Mouse (Mus musculus) hematopoietic multipotent progenitor cell, adult 10-12 weeks (in vitro differentiated cells): Measurements from ENCODE around the gene Spo11. TPM values are rescaled to one million over a fixed set of nuclear protein-coding genes. Genes with fewer than 3 reads are reported as not detected.

ENCODE experiments used
- polyA plus RNA-seq: library from polyadenylated mRNA; stranded (reverse); fragments of >175 nt; gene quantifications from 2 replicates; pipeline ENCODE4 v1.2.3, GENCODE M21; 2012; ENCODE audit warnings: low replicate concordance

The Spo11 gene
- polyA plus RNA-seq: 0.35 and 0.47 TPM in 2 replicates

DNA sequence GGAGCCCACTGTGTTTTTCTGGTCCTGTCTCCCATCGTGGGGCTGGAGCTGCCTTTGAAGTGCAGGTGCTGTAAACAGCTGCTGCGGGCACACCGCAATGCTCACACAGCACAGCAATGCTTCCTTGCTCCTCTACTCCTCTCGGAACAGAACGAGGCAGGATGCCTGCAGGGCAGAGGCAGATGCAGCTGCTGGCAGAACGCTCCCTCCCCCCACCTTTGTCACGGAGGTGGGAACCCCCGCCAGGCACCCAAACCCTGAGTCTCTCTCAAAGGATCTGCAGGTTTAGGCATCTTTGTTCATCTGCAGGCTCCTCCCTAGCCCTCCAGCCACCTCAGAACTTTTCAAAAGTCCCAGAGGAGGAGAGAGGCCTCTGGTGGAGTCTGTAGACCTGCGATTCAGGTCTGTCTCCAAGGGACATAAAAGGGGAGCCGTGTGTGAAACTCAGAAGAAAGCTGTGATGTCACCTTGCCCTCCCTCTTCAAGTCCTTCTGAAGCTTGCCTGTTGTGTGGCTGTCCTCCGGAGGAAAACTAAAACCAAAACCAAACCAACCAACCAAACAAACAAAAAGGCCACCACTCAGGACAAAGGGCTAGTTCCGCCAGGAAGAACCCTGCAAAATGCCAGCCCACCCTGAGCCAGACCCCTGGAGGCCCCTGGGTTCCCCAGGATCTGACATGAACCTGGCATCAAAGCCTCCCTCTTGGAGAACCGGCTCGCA is at the start of gene Spo11:
Gene Spo11 (plus strand): TSS at position 292 of the 722 bp plus-strand sequence.

DNA sequence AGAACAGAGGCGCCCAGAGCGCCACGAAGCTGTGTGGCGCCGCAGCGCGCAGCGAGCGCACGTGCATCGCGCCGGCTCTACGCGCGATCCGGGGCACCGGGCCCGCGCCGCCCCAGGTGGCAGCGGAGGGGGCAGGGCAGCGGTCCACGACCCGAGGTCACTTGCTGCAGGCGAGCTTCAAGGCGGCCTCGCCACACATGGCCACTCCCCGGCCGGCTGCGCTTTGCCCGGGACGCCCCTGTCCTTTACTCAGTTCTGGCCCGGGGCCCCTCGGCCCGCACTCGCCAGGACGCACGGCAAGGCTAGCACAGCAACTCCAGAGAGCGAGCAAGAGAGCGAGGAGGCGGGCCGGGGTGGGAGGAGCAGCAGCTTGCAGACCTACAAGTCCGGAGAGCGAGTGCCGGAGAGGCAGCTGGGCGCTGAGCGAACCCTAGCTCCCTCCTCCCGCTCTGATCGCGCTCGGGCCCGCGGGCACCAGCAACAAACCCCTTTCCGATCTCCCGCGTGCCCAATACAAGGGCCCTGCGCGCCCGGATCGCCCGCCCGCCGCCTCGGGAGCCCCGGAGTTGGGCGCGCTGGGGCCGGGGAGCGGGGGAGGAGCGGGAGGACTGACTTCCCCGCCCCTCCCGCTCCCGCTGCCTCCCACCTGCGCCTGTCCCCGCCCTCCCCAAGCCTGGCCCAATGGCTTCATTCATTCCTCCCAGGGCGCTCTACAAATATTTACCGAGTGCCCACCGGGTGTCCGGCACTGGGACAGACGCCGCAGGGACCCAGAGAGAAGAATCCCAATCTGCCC is 37.3 kb upstream of the Spo11 start, which contains the start of gene Bmp7:
Gene Bmp7 (minus strand): TSS at position 319 of the 796 bp plus-strand sequence.

DNA sequence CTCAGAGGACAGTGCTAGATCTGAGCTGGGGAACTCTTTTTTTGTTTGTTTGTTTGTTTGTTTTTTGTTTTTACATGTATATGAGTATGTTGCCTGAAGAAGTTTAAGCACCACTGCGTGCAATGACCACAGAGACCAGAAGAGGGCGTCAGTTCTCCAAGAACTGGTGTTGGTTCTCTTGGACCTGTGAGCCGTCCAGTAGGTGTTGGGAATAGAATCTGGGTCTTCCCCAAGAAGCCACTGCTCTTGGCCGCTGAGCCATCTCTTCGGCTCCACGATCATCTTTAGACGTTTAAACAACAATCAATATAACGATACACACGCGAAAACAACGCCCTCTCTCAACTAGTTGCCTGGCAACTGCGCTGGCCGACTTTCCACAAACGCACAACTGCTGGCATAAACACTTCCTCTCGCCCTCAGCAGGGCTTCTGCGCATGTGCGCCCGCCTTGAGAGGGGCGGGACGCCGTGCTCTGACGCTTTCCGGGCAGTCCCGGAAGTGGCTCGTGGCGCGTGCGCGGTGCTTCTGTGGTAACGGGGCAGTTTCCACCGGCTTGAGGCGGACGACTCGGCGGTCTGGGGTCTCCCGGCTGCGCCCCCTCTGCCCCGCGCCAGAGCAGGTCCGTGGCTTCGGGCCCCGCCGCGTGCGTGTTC is 22.3 kb downstream of the Spo11 start, which contains the start of gene Rae1:
Gene Rae1 (plus strand): TSS at position 488 of the 655 bp plus-strand sequence.

DNA sequence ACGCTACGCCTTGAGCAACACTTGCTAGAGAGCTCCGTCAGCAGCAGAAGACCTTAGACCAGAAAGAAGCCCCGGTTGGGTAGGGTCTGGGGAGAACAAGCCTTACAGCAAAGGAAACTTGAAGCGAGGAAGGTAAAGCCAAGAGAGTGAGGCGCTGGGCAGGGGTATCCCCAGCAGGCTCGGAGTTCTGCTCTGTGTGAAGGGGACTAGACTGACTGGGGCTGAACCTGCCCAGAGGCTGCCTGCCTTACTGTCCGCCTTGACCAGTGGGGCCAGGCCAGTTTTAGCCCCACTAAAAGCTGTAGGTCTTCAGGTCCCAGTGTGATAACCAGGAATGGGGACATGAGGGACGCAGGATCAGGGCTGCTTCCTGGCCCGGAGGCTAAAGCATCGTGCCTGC is 42.9 kb downstream of the Spo11 start, which contains the start of gene Rbm38:
Gene Rbm38 (plus strand): TSS at position 69 of the 400 bp plus-strand sequence.

Other genes with a start within 250 kb of the Spo11 start
- gene Bmp7, start 37.4 kb upstream of the Spo11 start, polyA plus RNA-seq: 1.1 and 9.4 TPM in 2 replicates
- 26.9 and 56.0 TPM in 2 replicates for gene Rae1, start 22.4 kb downstream of the Spo11 start, polyA plus RNA-seq
- gene Rbm38, start 42.8 kb downstream of the Spo11 start, polyA plus RNA-seq: 516 and 625 TPM in 2 replicates
- not detected in 2 replicates for gene Ctcfl, start 141.8 kb downstream of the Spo11 start, polyA plus RNA-seq
- gene Pck1, start 175.3 kb downstream of the Spo11 start, polyA plus RNA-seq: not detected in 2 replicates
- 6.0 and 26.1 TPM in 2 replicates for gene Zbp1, start 241.2 kb downstream of the Spo11 start, polyA plus RNA-seq